Mouse (Mus musculus) liver, adult (tissue): ENCODE results near the gene Ifnlr1.

Experiments
- GATA4 ChIP-seq: IDR thresholded peaks from 2 replicates; pipeline ENCODE4 v1.6.1; 2014; ENCODE audit warnings: mild to moderate bottlenecking, low read length; ENCODE audit not compliant: insufficient replicate concordance

Ifnlr1 gene

GRCm38 (mm10) chr4:135676476-135676875 lies 9.6 kb upstream of the Ifnlr1 start:
- TF ChIP-seq GATA4: no peak

GRCm38 (mm10) chr4:135679316-135679715 lies 6.8 kb upstream of the Ifnlr1 start:
- no peak for TF ChIP-seq GATA4

- TF ChIP-seq GATA4: no peak
Observed at GRCm38 (mm10) chr4:135681789-135682188, 4.3 kb upstream of the Ifnlr1 start.

GRCm38 (mm10) chr4:135683553-135683952 lies 2.5 kb upstream of the Ifnlr1 start:
- TF ChIP-seq GATA4: no peak

GRCm38 (mm10) chr4:135684731-135685130 lies 1.4 kb upstream of the Ifnlr1 start:
- no peak for TF ChIP-seq GATA4

GRCm38 (mm10) chr4:135686568-135686953 lies 474 bp downstream of the Ifnlr1 start:
- TF ChIP-seq GATA4: no peak

- no peak for TF ChIP-seq GATA4
Observed at GRCm38 (mm10) chr4:135689797-135690196, 3.7 kb downstream of the Ifnlr1 start.

GRCm38 (mm10) chr4:135690241-135690640 lies 4.2 kb downstream of the Ifnlr1 start:
- TF ChIP-seq GATA4: no peak

- TF ChIP-seq GATA4: no peak
Observed at GRCm38 (mm10) chr4:135692916-135693315, 6.8 kb downstream of the Ifnlr1 start.

GRCm38 (mm10) chr4:135698498-135698897 lies 12.4 kb downstream of the Ifnlr1 start:
- TF ChIP-seq GATA4: no peak

GRCm38 (mm10) chr4:135703497-135703896 lies 17.4 kb downstream of the Ifnlr1 start:
- TF ChIP-seq GATA4: no peak

- TF ChIP-seq GATA4: no peak
Observed at GRCm38 (mm10) chr4:135704016-135704415, 17.9 kb downstream of the Ifnlr1 start.

GRCm38 (mm10) chr4:135706045-135706444 lies 20.0 kb downstream of the Ifnlr1 start:
- TF ChIP-seq GATA4: no peak

- no peak for TF ChIP-seq GATA4
Observed at GRCm38 (mm10) chr4:135709072-135709564, 23.0 kb downstream of the Ifnlr1 start.

GRCm38 (mm10) chr4:135709621-135710020 lies 23.5 kb downstream of the Ifnlr1 start:
- TF ChIP-seq GATA4: no peak

- no peak for TF ChIP-seq GATA4
Observed at GRCm38 (mm10) chr4:135710392-135710791, 24.3 kb downstream of the Ifnlr1 start.

GRCm38 (mm10) chr4:135714776-135715175 lies 28.7 kb downstream of the Ifnlr1 start:
- TF ChIP-seq GATA4: no peak

GRCm38 (mm10) chr4:135722540-135723290 lies 36.6 kb downstream of the Ifnlr1 start:
- TF ChIP-seq GATA4: no peak

- no peak for TF ChIP-seq GATA4
Observed at GRCm38 (mm10) chr4:135726416-135726815, 40.3 kb downstream of the Ifnlr1 start.
